Mouse (Mus musculus): ENCODE results near the gene Rab11fip5. TPM values are rescaled to one million over a fixed set of nuclear protein-coding genes. Genes with fewer than 3 reads are reported as not detected.

The Rab11fip5 gene
- total RNA-seq, 2 experiments from 2014 or later = 51.7 to 54.1 TPM

DNA sequence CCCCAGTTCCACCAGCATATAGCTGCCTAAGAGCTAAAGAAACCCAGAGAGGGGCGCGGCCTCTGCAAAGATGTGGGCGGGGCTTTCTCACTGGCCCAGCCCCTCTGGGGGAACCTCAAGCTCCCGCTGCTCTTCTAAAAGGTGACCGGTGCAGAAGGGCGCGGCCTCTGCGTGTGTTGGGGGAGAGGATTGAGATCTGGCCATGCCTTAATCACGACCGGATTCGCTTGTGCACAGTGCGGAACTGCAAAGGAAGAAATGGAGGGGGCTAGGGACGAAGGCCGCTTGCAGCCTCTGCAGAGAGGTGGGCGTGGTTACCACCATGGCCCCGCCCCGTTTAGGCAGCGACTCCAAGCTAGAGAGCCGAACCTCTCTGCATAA is 290 bp upstream of the Rab11fip5 start:
- peak; percentile 98 for DNase-seq
- intact Hi-C loops (cut with DNase I) = no loop called here

DNA sequence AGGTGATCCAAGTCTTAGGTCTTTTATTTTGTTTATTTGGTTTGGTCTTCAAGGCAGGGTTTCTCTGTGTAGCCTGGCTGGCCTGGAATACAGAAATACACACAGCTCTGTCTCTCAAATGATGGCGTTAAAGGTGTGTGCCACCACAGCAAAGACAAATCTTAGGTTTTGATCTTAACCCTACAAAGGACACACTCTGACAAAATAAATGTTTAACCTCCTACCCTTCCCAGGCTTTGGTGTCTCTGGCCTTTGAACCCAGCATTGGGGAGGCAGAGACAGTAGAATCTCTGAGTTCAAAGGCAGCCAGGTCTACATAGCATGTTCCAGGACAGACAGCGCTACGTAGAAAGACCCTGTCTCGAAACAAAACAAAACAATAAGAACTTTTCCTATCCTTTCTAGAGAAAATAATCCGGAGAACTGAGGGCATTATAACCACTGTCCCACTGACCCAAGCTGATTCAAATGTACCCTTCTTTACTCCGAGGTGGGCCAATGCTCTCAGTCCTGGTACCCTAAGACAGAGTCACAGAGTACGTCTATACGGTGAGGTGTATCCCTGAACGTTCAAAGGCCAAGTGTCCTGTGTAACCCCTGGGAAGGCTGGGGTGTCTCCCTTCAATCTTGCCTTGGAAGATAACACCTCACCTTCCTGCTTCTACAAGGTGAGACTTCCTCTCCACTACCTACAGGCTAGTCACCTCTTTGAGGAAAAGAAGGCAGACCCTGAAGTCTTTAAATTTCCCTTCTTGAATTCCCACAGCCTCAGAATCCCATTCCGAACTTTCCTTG is 1.2 kb downstream of the Rab11fip5 start:
- no peak for DNase-seq
- intact Hi-C loops (cut with DNase I) = no loop called here

DNA sequence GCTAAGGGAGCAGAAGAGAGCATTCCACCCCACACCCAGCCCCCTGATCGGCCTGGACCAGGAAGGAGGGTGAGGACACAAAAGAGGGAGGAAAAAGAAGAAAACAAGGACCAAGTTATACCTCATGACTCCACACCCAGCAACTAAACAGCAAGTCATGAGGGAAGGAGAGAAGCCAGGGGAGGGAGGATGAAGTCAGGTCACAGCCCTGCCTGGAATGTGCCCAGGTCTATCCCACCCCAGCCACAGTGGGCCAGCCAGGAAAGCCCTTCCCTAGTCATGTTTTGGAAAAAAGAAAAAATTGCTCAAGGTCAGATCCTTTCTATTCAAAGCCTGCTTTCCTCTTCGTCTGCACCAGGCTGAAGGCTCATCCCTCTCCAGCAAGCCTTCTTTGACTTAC is 1.9 kb downstream of the Rab11fip5 start:
- no peak for DNase-seq
- intact Hi-C loops (cut with DNase I) = no loop called here

DNA sequence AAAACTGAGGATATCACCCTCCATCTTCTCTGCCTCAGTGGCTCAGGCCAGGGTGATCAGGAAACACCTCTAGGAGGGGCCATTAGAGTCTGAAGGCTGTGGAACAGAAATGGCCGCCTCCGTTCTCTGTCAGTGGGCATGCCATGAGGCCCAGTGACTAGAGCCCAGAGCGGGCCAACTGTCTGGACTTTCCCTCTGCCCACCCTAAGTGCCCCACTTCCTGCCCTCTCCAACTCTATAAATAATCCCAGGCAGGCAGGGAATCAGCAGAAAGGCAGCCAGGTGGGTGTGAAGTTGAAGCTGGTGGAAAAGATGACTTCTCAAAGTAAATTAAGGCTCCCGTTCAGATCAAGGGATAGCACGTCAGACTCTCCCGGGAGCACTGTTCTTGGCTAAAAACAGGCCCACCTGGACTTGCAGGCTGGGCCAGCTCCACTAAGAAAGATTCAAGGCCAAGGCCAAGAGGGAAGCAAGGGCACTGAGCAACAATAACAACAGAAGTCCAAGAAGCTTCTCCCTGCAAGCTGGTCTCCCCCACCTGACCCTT is 2.5 kb downstream of the Rab11fip5 start:
- DNase-seq = no peak
- intact Hi-C loops (cut with DNase I) = no loop called here

DNA sequence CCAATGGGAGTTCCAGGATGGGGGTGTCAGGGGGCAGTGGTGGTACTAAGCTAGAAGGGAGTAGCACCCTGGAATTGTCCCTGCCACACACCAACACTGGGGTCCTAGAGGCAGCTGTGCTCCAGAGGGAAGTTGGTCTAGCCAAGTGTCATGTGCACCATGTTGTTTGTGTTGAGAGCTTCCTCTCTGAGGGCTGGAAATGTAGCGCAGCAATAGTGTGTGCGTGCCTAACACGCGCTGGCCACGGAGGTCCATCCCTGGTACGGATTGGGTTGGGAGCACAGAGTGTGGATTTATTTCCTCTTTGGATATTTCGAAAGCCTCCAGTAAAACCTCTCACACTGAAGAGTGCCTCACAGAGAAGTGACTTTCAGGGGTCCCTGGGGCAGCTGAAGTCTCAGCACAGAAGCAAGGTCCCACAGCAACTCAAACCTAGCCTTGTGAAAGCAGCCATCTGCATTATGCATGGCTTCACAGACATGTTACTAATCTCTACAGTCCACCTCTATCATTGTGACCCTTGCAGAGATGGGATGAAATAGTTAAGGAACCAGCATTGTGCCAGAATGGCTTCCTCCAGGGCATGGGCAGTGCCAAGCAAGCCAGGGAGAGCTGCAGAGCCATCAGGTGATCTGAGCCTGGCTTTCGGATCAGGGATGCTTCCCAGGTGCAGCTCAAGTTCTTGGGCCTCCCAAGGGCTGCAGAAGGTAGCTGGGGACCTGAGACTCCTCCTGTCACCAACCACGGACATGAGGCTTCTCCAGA is 3.6 kb downstream of the Rab11fip5 start:
- intact Hi-C loops (cut with DNase I) = no loop called here
- DNase-seq = no peak

DNA sequence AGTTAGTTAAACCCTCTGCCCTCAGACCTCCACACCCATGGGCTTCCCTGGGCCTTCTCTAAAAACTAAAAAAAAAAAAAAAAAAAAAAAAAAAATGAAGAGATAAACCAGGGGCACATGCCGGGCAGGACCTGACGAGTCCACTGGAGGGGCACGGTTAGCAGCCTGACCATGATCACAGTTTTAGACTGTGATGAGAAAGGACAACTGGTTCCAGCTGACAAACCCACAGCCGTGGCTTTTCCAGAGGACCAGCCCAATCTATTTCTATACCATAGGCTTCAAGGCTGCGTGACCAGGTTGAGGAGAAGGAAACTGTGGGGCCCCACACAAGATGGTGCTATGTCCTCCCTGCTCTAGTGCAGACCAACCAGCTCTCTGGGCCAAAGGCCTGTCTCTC is 4.4 kb downstream of the Rab11fip5 start:
- intact Hi-C loops (cut with DNase I) = no loop called here
- no peak for DNase-seq

DNA sequence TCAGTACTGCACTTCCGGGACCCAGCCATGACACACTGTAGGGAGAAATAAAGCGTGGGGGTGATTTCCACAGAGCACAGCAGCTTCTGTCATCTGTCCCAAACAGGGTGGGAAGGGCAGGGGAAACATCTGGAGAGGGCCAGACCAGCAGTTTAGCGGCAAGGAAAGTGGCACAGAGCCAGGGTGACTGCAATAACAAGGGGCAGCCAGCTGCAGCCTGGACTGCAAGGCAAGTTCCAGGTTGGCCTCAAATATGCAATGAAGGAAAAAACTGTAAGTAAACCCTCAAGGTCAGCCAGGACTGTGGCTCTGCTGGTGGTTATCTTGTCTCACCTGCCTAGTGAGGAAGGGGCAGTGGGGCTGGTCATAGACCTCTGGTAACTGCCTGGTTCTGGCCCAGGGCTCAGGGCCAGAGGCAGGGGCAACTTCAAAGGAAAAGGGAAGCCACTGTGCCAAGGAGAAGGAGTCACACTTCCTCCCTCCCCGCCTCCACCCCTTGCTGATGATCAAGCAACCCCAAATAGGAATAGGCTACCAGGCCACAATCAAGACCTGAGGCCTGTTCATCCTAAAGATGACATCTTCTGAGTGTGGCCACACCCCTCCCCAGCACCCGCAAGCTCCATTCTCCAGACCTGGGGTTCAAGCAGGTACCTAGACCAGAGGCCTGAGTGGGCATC is 5.1 kb downstream of the Rab11fip5 start:
- intact Hi-C loops (cut with DNase I) = no loop called here
- DNase-seq = peak; percentile 32

GRCm38 (mm10) chr6:85368722-85369121 is 5.7 kb downstream of the Rab11fip5 start:
- no peak for DNase-seq
- intact Hi-C loops (cut with DNase I) = no loop called here

DNA sequence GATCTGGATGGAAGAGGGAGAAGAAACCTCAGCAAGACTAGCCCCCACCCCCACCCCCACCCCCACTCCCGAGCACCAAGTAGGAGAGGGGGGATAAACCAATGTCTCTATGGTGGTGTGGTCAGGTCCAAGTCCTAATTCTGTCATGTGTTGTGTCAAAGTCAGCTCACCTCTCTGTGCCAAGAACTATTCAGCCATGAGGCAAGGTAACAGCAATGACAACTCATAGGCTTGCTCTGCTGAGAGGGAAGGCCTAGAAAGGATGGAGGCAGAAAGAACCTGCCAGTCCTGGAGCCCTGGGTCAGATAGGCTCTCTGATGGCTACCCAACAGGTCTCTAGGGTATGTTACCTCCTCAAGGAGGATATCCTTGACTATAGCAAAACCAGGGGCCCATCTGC is 6.3 kb downstream of the Rab11fip5 start:
- intact Hi-C loops (cut with DNase I) = no loop called here
- no peak for DNase-seq

DNA sequence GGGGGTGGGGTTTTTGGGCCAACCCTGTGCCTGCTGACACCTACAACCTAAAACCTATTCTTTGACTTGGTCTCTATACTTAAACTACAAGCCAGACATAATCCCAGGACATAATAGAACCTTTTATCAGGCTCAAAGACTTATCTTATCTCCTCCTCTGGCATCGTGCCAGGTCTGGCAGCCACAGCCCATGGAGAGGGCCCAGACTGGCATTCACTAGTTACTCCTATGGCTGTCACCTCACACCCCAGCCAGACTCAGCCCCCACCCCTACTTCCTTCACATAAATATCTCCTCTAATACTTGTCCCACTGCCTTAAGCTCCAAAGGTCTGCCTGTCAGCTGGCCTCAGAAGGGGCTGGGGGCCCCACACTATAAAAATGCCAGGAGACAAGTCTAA is 8.0 kb downstream of the Rab11fip5 start:
- intact Hi-C loops (cut with DNase I) = no loop called here
- DNase-seq = no peak

- intact Hi-C loops (cut with DNase I) = no loop called here
- no peak for DNase-seq
Observed at GRCm38 (mm10) chr6:85364439-85364838, 10.0 kb downstream of the Rab11fip5 start.

DNA sequence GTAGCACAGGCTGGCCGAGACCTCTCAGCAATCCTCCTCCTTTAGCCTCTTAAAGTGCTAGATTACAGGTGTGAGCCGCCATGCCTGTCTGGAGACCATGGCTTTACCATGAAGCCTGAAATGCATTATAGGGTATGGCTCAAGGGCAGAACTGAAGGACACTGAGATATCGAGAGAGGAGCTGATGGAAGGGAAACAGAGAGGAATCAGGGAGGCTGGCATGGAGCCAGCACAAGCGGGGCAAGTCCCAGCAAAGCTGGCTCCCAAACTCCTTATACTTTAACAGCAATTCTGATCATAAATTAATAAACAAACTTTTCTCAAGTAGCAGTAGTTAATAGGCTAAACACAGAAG is 10.6 kb downstream of the Rab11fip5 start:
- DNase-seq = no peak
- intact Hi-C loops (cut with DNase I) = no loop called here

GRCm38 (mm10) chr6:85363231-85363905 is 11.1 kb downstream of the Rab11fip5 start:
- intact Hi-C loops (cut with DNase I) = no loop called here
- no peak for DNase-seq

DNA sequence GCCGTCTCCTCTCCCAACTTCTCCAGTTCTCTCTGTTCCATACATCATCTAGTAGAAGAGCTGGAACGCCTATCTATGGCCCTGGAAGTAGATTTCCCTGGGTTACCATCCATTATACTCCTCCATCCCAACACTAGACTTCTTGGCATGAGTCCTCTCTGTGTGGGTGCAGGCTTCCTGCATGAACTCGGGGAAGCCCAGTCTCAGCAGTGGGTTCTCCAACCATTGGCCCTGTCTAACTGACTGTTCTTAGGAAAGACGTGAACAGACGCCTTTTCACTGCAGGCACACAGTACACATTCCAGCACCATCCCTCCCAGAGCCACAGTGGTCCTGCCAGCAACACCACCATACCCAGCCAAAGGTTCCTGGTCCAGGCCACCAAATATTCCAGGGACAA is 11.8 kb downstream of the Rab11fip5 start:
- intact Hi-C loops (cut with DNase I) = no loop called here

GRCm38 (mm10) chr6:85360311-85360710 is 14.1 kb downstream of the Rab11fip5 start:
- intact Hi-C loops (cut with DNase I) = no loop called here
- DNase-seq = no peak

More for the DNA sequence above, 11.8 kb downstream of the Rab11fip5 start:
- DNase-seq = no peak

DNA sequence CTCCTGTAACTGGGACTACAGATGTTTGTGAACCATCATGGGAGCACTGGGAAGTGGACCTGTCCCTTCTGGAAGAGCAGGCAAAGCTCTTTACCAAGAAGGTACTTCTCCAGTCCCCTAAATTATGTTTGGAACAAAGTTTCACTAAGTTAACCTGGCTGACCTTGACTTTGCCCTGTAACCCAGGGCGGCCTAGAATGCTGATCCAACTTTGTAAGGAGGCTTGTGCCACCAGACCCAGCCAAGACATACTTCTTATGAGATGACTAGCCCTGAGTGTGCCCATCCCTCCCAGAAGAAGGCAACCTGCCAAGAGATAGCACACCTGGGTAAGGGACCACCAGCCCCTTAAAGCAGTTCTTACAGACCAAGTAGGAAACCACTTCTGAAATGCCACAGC is 15.6 kb downstream of the Rab11fip5 start:
- no peak for DNase-seq
- intact Hi-C loops (cut with DNase I) = no loop called here

- intact Hi-C loops (cut with DNase I) = no loop called here
- DNase-seq = no peak
Observed at GRCm38 (mm10) chr6:85356682-85357465, 17.6 kb downstream of the Rab11fip5 start.

- intact Hi-C loops (cut with DNase I) = no loop called here
- no peak for DNase-seq
Observed at GRCm38 (mm10) chr6:85355753-85356152, 18.7 kb downstream of the Rab11fip5 start.

DNA sequence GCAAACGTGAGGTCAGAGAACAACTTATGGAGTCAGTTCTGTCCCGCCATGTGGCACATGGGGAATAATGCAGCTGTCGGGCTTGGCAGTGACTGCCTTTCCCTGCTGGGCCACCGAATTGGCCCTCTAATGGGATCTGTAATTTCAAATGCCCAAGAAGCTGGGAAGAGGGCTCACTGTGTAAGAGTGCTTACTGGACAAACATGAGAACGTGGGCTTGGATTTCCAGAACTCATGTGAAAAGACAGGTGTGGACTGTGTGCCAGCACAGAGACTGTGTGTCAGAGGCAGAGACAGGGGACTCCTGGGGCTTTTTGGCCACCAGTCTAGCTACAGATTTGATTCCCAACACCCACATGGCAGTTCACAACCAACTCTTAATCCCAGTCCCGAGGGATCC is 19.7 kb downstream of the Rab11fip5 start:
- DNase-seq = peak; percentile 83
- intact Hi-C loops (cut with DNase I) = no loop called here

DNA sequence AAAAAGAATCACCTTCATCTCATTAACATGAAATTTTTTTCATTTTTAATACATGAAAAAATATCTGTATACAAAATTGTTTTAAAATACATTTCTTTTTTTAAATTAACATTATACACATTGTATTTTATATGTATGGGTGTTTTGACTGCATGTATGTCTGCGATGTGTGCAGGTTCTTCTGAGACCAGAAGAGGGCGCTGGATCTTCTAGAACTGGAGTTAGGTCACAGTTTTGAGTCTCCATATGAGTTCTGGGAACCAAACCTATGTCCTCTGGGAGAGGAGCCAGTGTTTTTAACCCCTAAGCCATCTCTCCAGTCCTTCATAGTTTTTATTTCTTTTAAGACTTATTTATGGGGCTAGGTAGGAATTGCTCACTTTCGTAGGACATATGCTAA is 20.7 kb downstream of the Rab11fip5 start:
- no peak for DNase-seq
- intact Hi-C loops (cut with DNase I) = no loop called here
